Mouse (Mus musculus): ENCODE measurements around the gene Gm4792.

Gm4792 gene

GRCm38 (mm10) chr10:94299301-94299700, 798 bp upstream of the Gm4792 start:
- peak; percentile 16 for DNase-seq

- no peak for DNase-seq
These were observed 2.4 kb downstream of the Gm4792 start for GRCm38 (mm10) chr10:94295923-94296605.

GRCm38 (mm10) chr10:94294933-94295750, 3.4 kb downstream of the Gm4792 start:
- no peak for DNase-seq

- DNase-seq, result no peak
These were observed 4.1 kb downstream of the Gm4792 start for GRCm38 (mm10) chr10:94294437-94294836.

GRCm38 (mm10) chr10:94282797-94283196, 15.7 kb downstream of the Gm4792 start:
- no peak for DNase-seq

GRCm38 (mm10) chr10:94282179-94282578, 16.3 kb downstream of the Gm4792 start:
- no peak for DNase-seq

- DNase-seq, result no peak
These were observed 22.0 kb downstream of the Gm4792 start for GRCm38 (mm10) chr10:94276511-94276910.

- DNase-seq, result no peak
These were observed 23.2 kb downstream of the Gm4792 start for GRCm38 (mm10) chr10:94275321-94275720.

- DNase-seq, result no peak
These were observed 32.6 kb downstream of the Gm4792 start for GRCm38 (mm10) chr10:94265656-94266542.

GRCm38 (mm10) chr10:94263211-94263610, 35.3 kb downstream of the Gm4792 start:
- no peak for DNase-seq

GRCm38 (mm10) chr10:94262646-94263045, 35.9 kb downstream of the Gm4792 start:
- DNase-seq, result no peak

- DNase-seq, result no peak
These were observed 38.0 kb downstream of the Gm4792 start for GRCm38 (mm10) chr10:94260544-94260943.

- no peak for DNase-seq
These were observed 42.0 kb downstream of the Gm4792 start for GRCm38 (mm10) chr10:94256518-94256917.

- DNase-seq, result no peak
These were observed 42.8 kb downstream of the Gm4792 start for GRCm38 (mm10) chr10:94255744-94256143.

- DNase-seq, result no peak
These were observed 43.7 kb downstream of the Gm4792 start for GRCm38 (mm10) chr10:94254766-94255165.

GRCm38 (mm10) chr10:94253260-94253807, 45.2 kb downstream of the Gm4792 start:
- DNase-seq, result no peak

- DNase-seq, result no peak
These were observed 48.7 kb downstream of the Gm4792 start for GRCm38 (mm10) chr10:94249575-94250456.

- no peak for DNase-seq
These were observed 50.7 kb downstream of the Gm4792 start for GRCm38 (mm10) chr10:94247748-94248349.

Measured in kidney, postnatal 10 days (tissue).